Mouse (Mus musculus) adrenal gland, postnatal 14 days (tissue): Measurements from ENCODE around the gene Gas2. TPM values are rescaled to one million over a fixed set of nuclear protein-coding genes. Genes with fewer than 3 reads are reported as not detected.

ENCODE experiments used
- DNase-seq: peaks from one replicate; pipeline ENCODE4 v3.0.0; 2021; ENCODE audit warnings: mixed read lengths
- long read RNA-seq, 2 experiments: library from polyadenylated mRNA; stranded (forward); transcript quantifications; one replicate each; pipeline ENCODE4 v2.0.0; 2021
- total RNA-seq: library from RNA; stranded (reverse); gene quantifications from 2 replicates; pipeline ENCODE4 v1.2.3, GENCODE M21; 2021

Gene Gas2
- total RNA-seq, result 31.3 and 36.4 TPM in 2 replicates
- long read RNA-seq, experiment 1, transcript Gas2-203 (8 exons, 2,232 nt), result major isoform, 9 of 64 reads
- long read RNA-seq, experiment 1, partial matches to known transcripts, result 3 of 64 reads
- long read RNA-seq, experiment 1, other reads (novel, unspliced or antisense), result 48 of 64 reads
- long read RNA-seq, experiment 2, transcript Gas2-203 (8 exons, 2,232 nt), result major isoform, 6 of 30 reads
- long read RNA-seq, experiment 2, partial matches to known transcripts, result 3 of 30 reads
- long read RNA-seq, experiment 2, other reads (novel, unspliced or antisense), result 18 of 30 reads

DNA sequence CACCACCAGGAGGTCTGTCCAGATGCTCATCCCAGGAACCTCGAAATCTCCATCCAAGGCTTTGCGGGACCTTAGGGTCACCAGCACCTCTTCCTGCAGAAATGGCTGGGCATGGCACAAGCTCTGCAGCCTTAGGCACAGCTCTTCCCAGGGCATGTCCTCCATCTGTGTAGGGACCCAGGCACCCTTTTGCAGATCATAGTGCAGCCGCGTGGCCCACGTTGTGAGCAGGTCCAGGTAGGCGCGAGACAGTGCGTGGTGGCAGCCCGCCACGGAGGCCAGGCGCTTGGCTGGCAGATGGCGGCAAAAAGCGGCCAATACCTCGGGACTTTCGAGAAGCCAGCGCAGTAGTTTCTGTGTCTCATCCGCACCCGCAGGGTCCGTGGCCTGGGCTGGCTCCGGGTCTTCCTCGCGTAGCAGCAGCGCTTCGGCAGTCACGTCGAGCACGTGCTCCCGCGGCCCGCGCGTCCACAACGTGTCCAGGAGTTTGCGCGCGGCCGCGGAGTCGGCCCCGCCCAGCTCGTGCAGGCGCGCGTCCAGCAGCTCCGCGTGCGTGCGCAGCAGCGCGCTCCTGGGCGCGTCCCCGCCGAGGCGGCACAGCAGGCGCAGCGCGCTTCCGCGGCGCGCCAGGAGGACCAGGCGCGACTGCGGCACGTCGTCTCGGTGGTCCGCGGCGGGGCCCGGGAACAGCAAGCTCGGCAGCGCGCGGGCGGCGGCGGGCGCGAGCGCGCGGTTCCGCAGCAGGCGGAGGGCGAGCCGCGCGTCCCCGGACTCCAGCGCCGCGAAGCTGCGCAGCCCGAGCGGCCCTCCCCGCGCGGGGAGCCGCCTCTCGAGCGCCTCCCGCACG is at the start of gene Gas2:
Gas2 (plus strand) TSS at position 766 of the 847 bp plus-strand sequence.
- DNase-seq, result peak; percentile 94

DNA sequence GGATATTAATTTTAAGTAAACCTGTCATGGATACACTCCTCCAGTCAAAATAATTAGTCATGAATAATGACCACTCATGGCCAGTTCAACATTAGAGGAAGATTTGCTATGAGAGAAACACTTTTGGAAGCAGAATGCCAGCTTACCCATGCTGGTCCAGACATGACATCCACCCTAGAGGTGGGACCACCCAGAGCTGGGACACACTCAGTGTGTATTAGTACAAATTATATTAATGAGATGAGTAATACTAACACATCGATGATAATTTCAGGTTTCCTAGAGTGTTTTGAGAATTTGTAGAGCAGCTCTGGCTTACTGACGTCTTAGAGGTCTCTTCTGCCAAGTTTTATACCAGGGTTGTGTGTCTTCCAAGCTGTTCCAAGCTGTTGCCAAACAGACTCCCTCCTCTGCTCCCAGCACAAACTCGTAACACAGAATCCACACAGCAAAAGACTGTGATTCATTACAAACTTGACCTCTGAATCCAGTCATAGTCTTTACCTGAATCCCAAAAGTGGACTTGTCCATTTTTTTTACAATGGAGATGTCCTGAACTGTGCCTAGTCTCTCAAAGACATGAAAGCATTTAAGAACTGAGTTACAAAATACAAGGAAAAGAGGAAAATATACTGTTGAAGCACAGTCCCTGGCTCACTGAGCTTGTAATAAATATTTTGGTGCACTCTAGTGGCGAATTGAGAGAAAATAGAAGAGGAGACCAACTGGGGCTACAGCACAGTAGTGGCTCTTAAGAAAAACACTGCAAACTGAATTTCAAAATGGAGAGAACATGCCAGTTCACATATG is 46.1 kb upstream of the Gas2 start:
- no peak for DNase-seq

DNA sequence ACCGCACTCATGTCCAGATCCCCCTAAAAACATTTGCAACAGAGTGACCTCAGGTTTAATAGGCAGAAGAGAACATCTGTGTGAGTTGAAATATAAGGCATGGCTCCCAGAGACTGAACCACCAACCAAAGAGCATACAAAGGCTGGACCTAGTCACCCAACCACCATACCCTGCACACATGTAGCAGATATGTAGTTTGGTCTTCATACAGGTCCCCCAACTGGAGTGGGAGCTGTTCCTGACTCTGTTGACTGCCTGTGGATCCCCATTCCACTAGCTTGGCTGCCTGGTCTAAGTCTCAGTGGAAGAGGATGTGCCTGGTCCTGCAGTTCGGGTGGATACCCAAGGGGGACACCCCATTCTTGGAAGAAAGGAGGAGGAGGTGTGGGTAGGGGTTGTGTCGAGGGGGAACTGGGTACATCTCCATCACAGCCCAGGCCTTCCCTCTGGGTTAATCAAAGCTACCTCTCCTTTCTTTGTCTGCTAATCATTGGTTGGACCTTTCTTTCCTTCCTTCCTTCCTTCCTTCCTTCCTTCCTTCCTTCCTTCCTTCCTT is 45.5 kb upstream of the Gas2 start:
- DNase-seq, result no peak

DNA sequence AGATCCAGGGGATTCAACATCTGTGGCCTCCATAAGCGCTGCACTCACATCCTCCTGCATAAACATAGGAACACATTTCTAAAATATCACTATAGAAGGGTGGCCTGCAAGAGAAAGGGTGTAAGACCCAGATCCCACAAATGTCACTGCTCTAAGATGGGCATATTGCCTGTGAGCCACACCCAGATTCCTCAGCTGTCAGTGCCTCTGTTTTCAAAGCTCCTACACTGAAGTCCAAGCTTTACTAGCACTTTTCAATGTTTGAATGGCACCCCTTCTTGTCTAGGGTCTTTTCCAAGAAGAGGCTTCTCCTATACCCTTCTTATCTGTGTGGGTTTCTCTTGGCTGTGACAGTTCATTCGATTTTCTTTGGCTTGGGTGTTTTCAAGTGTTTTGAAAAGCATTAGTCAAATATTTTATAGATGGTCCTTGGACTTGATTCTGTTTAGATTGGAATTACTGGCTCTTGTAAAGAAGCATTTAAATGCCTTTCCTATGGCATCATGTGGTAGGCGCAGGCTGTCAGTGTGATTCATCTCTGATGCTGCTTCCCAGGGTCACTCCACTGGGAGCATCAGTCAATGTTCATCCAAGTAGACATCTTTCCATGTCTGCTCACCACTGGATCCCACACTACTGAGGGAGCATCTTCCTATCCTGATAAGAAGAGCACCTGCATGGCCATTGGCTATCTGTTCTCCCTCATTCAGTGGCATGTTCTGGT is 43.4 kb upstream of the Gas2 start:
- peak; percentile 6 for DNase-seq

DNA sequence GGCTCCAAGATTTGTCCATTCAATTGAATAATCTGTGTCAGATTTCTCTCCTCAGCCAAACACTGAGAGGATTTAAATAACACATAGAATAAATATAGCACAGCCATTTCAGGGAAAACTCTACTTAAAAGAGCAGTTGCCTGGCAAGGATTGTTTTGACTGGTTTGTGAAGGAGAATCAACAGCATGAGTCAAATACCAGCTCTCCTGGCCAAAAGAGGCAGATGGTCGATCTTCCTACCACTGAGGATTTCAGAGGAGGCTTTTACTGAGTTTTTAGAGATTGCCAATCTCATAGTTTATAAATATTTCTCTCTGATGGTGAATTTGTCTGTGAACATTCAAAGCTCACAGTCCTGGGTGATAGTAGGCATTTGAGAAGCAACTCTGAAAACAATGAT is 41.9 kb upstream of the Gas2 start:
- no peak for DNase-seq

DNA sequence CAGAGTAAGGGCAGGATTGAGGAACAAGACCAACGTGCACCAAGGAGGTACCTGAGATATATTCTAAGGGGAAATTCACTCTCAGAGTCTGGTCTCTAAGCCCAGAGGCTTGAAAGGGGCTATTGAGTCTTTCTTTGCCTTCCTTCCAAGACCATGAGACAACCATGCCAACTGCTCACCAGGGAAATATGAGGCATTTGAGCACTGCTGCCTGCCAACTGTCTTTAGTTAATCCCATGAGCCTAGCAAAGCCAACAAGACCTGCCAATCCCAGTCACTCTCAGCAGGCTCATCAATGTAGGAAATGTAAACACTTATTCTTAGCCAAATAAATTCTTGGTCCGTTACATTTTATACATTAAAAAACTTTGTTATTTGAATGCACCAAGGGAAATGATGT is 40.3 kb upstream of the Gas2 start:
- DNase-seq, result no peak

DNA sequence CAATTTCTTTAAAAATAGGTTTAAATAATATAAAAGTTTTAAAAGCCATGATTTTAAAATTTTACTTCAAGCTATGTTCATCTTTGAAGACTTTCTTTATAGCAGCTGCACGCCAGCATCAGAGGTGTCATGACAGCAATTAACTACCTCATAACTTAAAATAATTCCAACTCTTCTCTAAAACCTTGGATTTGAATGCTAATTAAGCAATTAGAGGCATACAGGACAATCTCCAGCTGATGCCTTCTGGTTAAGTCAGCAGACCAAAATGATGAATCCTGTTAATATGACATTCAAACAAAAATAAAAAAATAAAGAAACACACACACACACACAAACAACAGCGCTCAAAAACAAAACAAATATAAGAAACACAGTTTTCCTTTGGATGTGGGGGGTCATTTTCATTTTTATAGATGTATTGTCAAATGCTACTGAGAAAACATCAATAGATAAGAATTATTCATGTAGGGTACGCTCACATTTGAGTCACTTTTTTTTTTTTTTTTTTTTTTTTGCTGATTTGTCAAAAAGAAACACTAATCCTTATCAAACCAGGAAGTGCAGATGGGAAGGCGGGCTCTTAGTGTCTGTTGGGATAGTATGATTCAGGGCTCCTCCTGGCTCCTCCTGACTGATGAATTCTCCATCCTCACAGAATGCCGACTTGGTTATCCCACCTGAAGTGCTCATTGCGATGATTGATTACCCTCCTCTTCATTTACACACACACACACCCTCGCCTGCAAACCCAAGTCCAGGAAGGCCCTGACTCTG is 38.1 kb upstream of the Gas2 start:
- DNase-seq, result no peak

DNA sequence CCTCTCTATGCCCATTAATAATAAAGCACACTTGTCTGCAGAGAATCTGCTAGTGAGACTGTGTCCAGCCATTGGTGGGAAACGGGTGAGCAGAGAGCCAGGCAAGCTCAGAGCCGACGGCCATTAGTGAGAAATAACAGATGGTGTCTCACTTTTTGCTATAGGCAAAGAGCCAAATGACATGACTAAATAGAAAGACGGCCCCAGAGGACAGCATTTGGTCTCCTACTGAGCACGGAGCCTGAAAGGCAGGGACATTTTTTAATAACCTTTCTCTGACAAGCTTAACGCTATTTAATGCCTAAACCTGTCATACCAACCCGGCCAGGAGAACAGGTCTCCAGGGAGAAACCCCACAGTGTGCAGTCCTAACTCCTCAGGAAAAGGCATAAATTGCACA is 29.9 kb upstream of the Gas2 start:
- DNase-seq, result no peak

DNA sequence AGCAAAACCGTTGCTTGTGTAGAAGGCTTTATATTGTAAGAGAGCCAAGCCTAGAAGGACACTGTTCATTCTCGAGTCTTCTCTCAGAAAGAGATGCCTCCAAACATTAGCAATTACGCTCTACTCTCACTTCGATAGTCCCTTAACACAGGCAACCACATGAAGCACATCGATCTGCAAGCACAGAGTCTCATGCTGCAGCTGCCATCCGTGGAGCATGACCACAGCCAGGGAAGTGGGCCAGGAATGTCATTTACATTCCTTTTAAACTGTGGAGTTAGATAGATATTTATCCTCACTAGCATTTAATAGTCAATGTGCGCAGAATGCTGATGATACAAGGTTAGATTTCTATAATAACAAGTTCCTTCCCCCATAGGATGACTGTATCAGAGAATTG is 21.3 kb upstream of the Gas2 start:
- no peak for DNase-seq

DNA sequence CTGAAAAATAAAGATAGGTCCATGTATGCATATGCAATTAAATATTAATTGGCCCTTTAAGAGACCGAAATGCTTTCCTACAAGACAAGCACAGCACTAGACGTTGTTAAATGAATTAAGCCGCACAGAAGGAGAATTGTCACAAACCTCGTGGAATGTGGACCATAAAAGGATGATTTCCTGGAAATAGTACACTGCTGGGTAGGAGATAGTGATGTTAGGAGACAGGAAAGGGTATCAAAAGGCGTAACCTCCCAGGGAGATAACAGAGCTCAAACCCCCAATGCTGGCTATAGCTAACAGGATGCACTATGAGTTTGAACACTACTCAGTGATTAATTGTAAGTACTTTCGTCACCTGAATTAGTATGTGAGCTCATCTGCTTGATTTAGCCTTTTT is 10.9 kb upstream of the Gas2 start:
- no peak for DNase-seq

DNA sequence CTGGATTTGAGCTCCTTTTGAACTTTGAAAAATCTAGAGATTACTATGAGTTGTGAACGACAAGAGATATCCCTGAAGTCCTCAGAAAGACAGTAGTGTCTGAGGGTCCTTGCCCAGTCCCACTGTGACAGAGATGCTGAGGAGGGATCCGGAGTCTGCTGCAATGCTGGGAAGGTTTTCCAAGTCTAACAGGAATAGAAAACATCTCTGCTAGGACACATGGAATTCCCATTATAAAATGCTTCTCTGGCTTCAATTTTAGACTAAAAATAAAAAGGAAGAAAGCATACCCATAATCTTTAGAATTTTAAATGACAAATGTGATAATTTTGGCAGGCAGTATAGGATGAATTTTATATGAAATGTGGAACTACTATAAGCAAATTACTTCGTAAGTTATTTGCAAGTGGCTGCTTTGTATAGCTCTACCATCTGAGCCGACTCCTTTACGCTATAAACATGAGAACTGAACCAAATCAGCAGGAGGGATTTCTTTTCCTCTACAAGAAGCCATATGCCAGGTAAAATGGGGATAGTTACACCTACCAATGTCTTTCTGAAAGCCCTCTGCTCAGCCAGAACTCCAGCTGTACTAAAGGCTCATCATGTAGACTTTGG is 9.8 kb upstream of the Gas2 start:
- no peak for DNase-seq

DNA sequence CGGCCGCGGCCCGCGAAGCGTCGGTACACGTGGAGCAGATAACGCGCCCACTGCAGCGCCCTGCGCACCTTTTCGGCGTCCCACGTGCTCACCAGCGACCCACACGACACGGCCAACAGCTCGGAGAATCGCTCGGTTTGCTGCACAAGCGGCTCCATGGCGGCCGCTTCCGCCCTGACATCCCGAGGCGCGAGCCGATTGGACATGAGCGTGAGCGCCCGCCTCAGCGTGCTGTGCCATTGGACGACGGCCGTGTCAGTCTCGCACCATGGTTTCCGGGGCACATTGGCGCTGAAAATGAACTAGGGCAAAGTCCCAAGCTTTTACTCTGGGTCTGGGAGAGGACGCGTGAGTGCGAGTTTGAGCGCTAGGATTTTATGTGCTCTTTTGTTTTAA is 280 bp downstream of the Gas2 start, which contains the start of gene Fancf:
Fancf (minus strand) TSS at position 171 of the 396 bp plus-strand sequence.
- peak; percentile 98 for DNase-seq

DNA sequence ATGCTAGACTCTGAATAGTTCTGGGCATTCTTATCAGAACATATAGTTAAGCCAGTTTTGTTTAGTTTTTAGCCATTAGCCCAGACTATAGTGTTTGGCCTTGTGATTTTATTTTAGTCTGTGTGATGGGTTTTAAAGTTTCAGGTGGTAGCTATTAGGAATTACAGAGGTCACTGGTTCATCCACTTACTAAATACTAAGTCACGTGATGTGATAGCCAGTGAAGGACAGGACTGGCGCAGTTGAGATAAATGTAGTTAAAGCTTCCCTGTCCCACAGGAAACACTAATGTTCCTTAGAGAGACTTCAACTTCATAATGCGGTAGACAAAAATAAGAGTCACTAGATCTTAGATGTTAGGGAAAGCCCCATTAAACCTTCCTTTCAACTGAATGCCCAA is 1.0 kb downstream of the Gas2 start:
- DNase-seq, result no peak

DNA sequence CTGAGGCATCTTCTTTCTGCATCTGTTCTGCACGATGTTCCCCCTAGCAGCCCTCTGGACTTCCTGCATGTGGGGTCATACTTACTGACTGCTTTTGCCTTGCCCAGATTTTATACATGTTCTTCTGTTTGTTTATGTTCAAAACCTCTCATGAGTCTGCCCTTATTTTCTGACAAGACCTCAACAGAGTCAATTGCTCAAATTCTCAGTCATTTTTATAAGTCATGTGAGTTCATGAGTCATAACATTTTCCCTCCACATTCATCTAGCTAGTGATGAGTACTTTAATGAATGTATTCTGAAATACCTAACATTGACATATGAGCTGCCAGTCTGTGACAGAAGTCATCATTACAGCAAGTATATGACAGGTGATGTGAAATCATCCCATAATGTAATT is 3.5 kb downstream of the Gas2 start:
- no peak for DNase-seq

DNA sequence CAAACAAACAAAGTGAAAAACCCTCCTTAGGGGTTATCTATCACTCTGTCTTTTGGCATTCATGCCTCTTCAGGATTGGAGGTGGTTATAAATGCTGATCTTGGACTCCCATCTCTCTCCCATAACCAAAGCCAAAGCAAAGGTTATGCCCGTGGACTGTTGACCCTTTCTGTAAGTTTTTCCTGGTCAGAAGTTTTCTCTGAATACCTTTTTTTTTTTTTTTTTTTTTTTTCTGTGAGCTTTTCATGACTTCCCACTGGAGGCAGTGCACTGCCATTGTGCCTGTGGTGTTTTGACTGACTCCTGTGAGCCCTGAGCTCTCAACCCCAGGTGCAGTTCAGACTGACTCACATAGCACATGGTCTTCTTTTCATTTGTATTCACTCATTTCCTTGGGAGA is 6.2 kb downstream of the Gas2 start:
- no peak for DNase-seq

DNA sequence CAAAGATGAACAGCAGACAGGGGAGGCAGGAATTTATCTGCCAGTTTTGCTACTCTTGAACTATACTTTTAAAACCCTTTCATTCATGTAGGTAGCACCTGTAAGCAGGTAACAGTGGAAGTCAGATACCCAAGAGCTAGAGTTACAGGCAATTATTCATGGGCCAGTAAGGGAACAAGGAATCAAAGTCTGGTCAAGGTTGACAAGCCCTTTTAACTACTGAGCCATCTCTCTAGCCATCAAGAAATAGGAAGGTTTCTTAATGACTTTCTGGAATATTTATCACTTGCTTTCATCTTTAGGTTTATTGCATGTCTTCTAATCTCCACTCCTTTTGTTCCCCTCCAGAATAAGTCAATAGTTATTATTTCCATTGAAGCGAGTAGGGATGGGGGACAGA is 10.2 kb downstream of the Gas2 start:
- DNase-seq, result no peak

DNA sequence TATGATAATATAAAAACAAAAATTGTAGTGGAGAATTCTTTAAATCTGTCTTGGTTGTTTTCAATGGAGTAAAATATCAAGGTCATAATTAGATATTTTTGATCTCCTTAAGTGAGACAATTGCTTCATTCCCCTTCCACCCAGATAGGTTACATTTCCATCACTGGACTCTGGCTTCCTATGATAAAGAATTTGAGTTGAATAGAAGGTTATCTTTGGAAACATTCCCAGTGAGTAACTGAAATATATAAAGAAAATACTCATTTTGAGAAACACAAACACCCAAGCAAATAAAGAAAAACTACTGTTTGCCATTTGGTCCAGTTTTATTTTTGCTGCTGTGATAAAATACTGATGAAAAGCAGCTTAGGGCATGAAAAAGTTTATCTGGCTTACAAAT is 10.8 kb downstream of the Gas2 start:
- DNase-seq, result no peak

DNA sequence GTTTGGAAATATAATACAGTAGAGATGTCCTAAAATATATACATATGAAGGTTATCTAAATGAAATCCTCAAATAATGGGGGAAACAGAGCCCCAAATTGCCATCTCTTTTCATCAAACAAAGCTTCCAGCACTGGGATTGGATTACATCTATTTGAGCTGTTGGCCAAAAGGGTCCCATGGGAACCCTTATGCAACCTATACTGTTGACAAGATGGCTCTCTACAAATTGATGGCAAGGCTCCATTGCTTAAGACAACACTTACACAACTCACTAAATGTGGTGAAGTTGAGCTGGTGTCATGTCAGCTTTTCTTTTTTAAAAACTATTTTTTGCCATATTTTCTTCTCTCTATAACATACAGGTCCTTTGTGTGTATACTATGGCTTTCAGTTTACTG is 14.5 kb downstream of the Gas2 start:
- no peak for DNase-seq

DNA sequence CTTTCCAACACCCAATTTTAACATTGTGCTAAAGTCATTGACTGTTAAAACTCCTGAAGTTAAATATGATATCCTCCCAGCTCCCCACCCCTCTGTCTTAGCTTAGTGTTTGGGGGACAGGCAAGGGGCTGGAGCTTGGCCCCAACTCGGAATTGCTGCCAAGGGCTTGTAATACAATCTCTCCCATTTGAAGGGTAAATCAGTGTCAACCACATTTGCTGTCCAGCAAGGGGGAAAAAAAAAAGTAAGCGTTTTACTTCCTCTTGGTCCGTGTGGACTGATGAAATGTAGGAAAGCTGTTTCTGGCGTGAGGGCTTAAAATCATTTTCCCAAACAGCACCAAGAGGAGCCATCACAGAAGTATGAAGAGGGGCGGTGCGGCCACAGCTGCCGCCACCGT is 16.9 kb downstream of the Gas2 start:
- DNase-seq, result peak; percentile 10

DNA sequence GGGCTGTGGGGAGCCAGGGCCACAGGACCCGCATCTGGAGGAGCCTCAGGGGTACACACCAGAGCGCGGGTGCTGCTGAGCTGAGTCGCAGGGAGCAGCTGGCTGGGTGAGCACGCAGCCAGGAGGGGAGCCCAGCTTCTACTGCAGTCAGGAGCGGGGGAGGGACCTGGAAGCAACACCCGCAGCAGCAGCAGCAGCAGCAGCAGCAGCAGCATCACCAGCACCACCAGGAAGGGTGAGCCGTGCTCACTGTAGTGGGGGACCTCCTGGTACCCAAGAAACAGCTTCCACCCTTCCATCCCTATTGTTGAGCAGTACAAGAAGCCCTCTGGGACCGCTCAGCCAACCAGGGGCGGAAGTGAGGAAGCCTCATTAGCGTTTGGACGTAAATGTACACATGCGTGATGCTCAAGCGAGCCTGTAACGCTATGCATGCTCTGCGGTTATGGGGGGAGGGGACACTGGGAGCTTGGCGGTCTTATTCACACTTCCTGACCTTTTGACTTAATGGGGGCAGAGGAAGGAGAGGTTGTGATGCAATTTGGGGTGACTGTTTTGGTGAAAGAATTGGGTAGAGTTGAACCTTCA is 17.4 kb downstream of the Gas2 start:
- peak; percentile 62 for DNase-seq
